In genomic region chr13:42973961-42974360, GRCm38 (mm10) we compare ENCODE assay signal across 33 mouse cellular contexts.
DNase-seq lines count a peak whose midpoint lies in the region; ATAC-seq and TF ChIP-seq lines count a peak whose summit lies in the region.
"Had no signal": no experiment of that assay in that cellular context is flagged by ENCODE, and none has a peak within 500 bp of the region (broad histone marks: within the 10 kb centered on the region; RNA-seq: fewer than 3 reads in every experiment).

No protein-coding gene starts in this region.

- H3K36me3 ChIP-seq in hindbrain, embryonic 15.5 days: no peaks in the 10 kb centered on the region
- H3K36me3 ChIP-seq in hindbrain, embryonic 10.5 days: no peaks in the 10 kb centered on the region
- H3K36me3 ChIP-seq: embryonic facial prominence, embryonic 12.5 days; intestine, embryonic 15.5 days; limb, embryonic 10.5 days; limb, embryonic 15.5 days; liver, embryonic 13.5 days; midbrain, embryonic 15.5 days; neural tube, embryonic 12.5 days had no signal

- H3K9me3 ChIP-seq in hindbrain, embryonic 15.5 days: no peaks in the 10 kb centered on the region
- H3K9me3 ChIP-seq in hindbrain, embryonic 10.5 days: no peaks in the 10 kb centered on the region
- H3K9me3 ChIP-seq: embryonic facial prominence, embryonic 12.5 days; intestine, embryonic 15.5 days; limb, embryonic 10.5 days; limb, embryonic 15.5 days; liver, embryonic 13.5 days; midbrain, embryonic 15.5 days; neural tube, embryonic 12.5 days had no signal

- no peak overlapping the region for H3K4me2 ChIP-seq in hindbrain, embryonic 15.5 days
- H3K4me2 ChIP-seq: embryonic facial prominence, embryonic 12.5 days; heart, embryonic 11.5 days; hindbrain, embryonic 14.5 days; intestine, embryonic 15.5 days; limb, embryonic 15.5 days; liver, embryonic 13.5 days; midbrain, embryonic 15.5 days; neural tube, embryonic 12.5 days had no signal

- no peaks in the 10 kb centered on the region for H3K27me3 ChIP-seq in hindbrain, embryonic 15.5 days
- H3K27me3 ChIP-seq in hindbrain, embryonic 10.5 days (ENCODE audit: insufficient read depth, poor library complexity, severe bottlenecking): no peaks in the 10 kb centered on the region
- H3K27me3 ChIP-seq: embryonic facial prominence, embryonic 12.5 days; intestine, embryonic 15.5 days; limb, embryonic 15.5 days; liver, embryonic 13.5 days; midbrain, embryonic 15.5 days; neural tube, embryonic 12.5 days had no signal

- H3K4me1 ChIP-seq in hindbrain, embryonic 15.5 days (replicated peaks): peaks cover 7% of the 10 kb centered on the region
- H3K4me1 ChIP-seq in hindbrain, embryonic 10.5 days (replicated peaks): peaks cover 12% of the 10 kb centered on the region
- peaks cover 2% of the 10 kb centered on the region; the same call in 1 of the 2 replicates for H3K4me1 ChIP-seq in lung, adult 2 months (ENCODE audit: control insufficient read depth, insufficient read depth, low read length)
- H3K4me1 ChIP-seq: embryonic facial prominence, embryonic 12.5 days; intestine, embryonic 15.5 days; limb, embryonic 10.5 days; limb, embryonic 15.5 days; liver, embryonic 13.5 days; midbrain, embryonic 15.5 days had no signal

- no peak for TF ChIP-seq CTCF in brain, embryonic 14.5 days (IDR thresholded peaks at IDR 0.05; ENCODE audit: borderline replicate concordance, extremely low read depth, insufficient read depth, insufficient read length)
- no peak for TF ChIP-seq CTCF in lung, adult 2 months (IDR thresholded peaks at IDR 0.05; ENCODE audit: insufficient read depth, low read length)

- H3K9ac ChIP-seq in hindbrain, embryonic 15.5 days: no peak overlapping the region
- H3K9ac ChIP-seq: embryonic facial prominence, embryonic 12.5 days; hindbrain, embryonic 14.5 days; intestine, embryonic 15.5 days; limb, embryonic 15.5 days; liver, embryonic 13.5 days; midbrain, embryonic 15.5 days; neural tube, embryonic 12.5 days had no signal

- 74% methylated on average over 2 of the region's 2 CpGs for whole genome bisulfite sequencing in hindbrain, embryonic 15.5 days
- 90% methylated on average over 2 of the region's 2 CpGs for WGBS in hindbrain, embryonic 10.5 days
- WGBS in lung, adult 2 months: 85% methylated on average over 2 of the region's 2 CpGs

- ATAC-seq in hindbrain, embryonic 15.5 days (ENCODE audit: low FRiP score, low read depth): 0 out of 2 replicates have a peak, but pooled peaks have one; percentile 27
- ATAC-seq: intestine, embryonic 15.5 days; midbrain, embryonic 15.5 days had no signal

- no peak overlapping the region for H3K4me3 ChIP-seq in hindbrain, embryonic 15.5 days
- H3K4me3 ChIP-seq in hindbrain, embryonic 10.5 days: no peak overlapping the region
- no peak overlapping the region for H3K4me3 ChIP-seq in lung, adult 2 months (replicated peaks; ENCODE audit: extremely low read depth, low read depth, low read length)
- H3K4me3 ChIP-seq: embryonic facial prominence, embryonic 12.5 days; intestine, embryonic 15.5 days; limb, embryonic 10.5 days; limb, embryonic 15.5 days; liver, embryonic 13.5 days; midbrain, embryonic 15.5 days; myocyte; neural tube, embryonic 12.5 days had no signal

- no peak overlapping the region for H3K27ac ChIP-seq in hindbrain, embryonic 15.5 days (replicated peaks)
- no peak overlapping the region for H3K27ac ChIP-seq in hindbrain, embryonic 10.5 days
- H3K27ac ChIP-seq: embryonic facial prominence, embryonic 12.5 days; hindbrain, embryonic 14.5 days; intestine, embryonic 15.5 days; kidney, postnatal 0 days; limb, embryonic 10.5 days; limb, embryonic 15.5 days; liver, embryonic 13.5 days; macrophage; midbrain, embryonic 15.5 days; neural tube, embryonic 12.5 days; stomach, postnatal 0 days had no signal

- no peak for TF ChIP-seq POLR2A in brain, embryonic 14.5 days (IDR thresholded peaks at IDR 0.05; ENCODE audit: borderline replicate concordance, extremely low read depth, insufficient read depth, insufficient read length, poor library complexity, severe bottlenecking)
- TF ChIP-seq POLR2A in lung, adult 2 months (IDR thresholded peaks at IDR 0.05; ENCODE audit: borderline replicate concordance, extremely low read depth, low read depth, low read length): no peak

- DNase-seq in cerebellum, postnatal 10 days: peak; percentile 57 to 59
- DNase-seq in cerebellum, adult 8-10 months: no peak
- DNase-seq in hindbrain, embryonic 10.5 days (ENCODE audit: low spot score): no peak
- peak; percentile 76 for DNase-seq in brain, adult 2 months (ENCODE audit: low read depth, low spot score)
- DNase-seq in brain, embryonic 14.5 days (ENCODE audit: low read depth): peak; percentile 57
- DNase-seq in lung, adult 2 months: no peak
- DNase-seq: adrenal gland, adult 2 months; adrenal gland, postnatal 36 days; B cell, adult 2 months; embryo, embryonic 11 days; gastrocnemius, postnatal 25 days; heart, adult 18-20 months; heart, postnatal 4 days; kidney, adult 2 months; kidney, postnatal 4 days; liver, embryonic 13.5 days; lung, postnatal 10 days; right cerebral cortex, postnatal 4 days; thymus, adult 18-20 months; thymus, postnatal 25 days had no signal

Comparison
In these comparisons a context has a peak if more than half of its experiments do, and no peak if none do; other contexts are left out.
1. DNase-seq: peak in cerebellum, postnatal 10 days (2 of 2), brain, adult 2 months (single experiment) and brain, embryonic 14.5 days (single experiment); none in cerebellum, adult 8-10 months (single experiment), hindbrain, embryonic 10.5 days (single experiment) and lung, adult 2 months (single experiment).